Mouse (Mus musculus) heart, postnatal 4 days (tissue): Measurements from ENCODE around the gene Cadm1. TPM values are rescaled to one million over a fixed set of nuclear protein-coding genes. Genes with fewer than 3 reads are reported as not detected.
A peak's percentile ranks its signal among the peaks of the same experiment; 100 is the strongest.

Source experiments
- DNase-seq: peaks from one replicate; pipeline ENCODE4 v3.0.0; 2021
- total RNA-seq, 2 experiments: library from RNA; stranded (reverse); gene quantifications; 2 replicates each; pipeline ENCODE4 v1.2.3; 2021

Gene Cadm1
- total RNA-seq, 2 experiments from 2014 or later = 4.2 to 4.6 TPM

- no peak for DNase-seq
Observed at GRCm38 (mm10) chr9:47609443-47609842, 79.5 kb downstream of the Cadm1 start.

GRCm38 (mm10) chr9:47610316-47610715 lies 80.3 kb downstream of the Cadm1 start:
- no peak for DNase-seq

- no peak for DNase-seq
Observed at GRCm38 (mm10) chr9:47612894-47613412, 83.0 kb downstream of the Cadm1 start.

DNA sequence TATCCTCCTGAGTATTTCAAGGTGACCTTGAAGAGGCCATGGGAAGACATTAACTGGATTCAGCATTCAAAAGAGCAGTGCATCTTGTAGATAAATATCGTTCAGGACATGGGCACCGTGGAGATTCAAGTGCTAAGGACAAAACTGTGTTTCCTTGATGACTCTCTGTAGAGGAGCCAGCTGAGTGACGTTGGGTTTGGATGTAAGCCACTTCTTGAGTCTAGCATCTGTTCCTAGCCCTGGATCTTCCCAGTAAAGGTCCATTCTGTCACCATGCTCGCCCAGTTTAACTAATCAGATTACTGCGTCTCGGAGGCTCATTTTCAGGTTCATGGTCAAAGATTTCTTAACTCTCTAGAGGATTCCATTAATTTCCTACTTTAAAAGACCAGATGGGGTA lies 85.1 kb downstream of the Cadm1 start:
- DNase-seq = peak; percentile 22

DNA sequence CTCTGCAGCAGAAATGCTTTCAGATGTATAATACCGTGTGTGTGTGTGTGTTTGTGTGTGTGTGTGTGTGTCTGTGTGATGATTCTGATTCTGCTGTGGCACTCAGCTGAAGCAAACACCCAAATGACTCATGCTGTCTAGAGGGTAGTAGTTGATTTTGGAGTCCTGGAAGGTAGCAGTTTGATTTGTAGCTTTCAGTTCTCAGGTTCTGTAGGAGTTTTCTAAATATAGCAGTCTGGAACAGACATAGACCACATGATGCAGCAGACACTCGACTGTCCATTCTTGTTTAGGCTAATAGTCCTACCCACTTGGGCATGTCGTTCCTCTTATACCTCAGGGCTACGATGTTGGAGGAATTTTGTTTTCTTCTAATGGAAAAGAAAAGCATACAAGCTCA lies 86.4 kb downstream of the Cadm1 start:
- no peak for DNase-seq

DNA sequence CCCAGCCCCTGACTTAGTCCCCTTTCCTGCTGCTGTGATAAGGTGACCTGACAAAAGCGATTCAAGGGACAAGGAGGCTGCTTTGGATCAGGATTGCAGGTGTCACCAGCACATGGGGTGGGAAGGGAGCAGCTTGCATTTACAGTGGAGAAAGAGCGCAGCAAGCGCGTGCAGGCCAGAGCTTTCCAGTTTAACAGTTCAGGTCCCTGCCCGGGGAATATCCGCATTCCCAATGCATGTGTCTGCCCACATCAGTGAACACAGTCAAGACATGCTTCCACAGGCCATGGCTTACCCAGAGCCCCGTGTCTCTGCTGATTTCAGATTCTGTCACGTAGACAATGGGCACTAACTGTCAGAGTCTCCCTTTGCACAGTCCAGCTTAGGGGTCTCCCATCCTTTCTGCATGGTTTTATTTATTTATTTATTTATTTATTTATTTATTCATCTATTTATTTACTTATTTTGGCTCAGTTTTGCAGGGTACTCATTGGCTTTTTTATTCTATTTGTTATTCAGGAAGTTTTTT lies 89.6 kb downstream of the Cadm1 start:
- no peak for DNase-seq

GRCm38 (mm10) chr9:47623447-47624445 lies 93.8 kb downstream of the Cadm1 start:
- DNase-seq = no peak

GRCm38 (mm10) chr9:47624565-47625520 lies 94.9 kb downstream of the Cadm1 start:
- peak; percentile 13 for DNase-seq

DNA sequence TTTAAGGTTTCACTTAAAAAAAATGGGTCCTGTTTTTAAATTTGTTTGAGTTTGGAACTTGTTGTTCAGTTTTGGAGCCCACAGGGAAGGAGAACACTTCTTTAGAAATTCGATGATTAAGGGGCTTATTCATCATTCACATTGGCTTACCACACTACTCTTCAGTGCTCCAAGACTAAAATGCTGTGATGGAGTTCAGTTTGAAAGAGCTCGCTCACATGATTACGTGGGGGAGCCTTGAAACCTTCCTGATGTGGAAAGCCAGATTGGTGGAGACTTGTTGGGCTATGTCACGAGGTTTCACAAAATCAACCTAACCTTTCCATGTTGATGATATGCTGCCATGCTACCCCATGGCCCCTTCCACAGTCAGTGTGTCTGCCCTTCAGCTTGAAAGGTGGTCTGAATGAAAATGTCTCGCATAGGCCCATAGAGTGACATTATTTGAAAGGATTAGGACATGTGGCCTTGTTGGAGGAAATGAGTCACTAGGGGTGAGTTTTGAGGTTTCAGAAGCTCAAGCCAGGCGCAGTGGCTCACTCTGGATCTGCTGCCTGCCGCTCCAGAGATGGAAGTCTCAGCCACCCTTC lies 95.7 kb downstream of the Cadm1 start:
- DNase-seq = no peak

- DNase-seq = no peak
Observed at GRCm38 (mm10) chr9:47627966-47628365, 98.0 kb downstream of the Cadm1 start.

GRCm38 (mm10) chr9:47628550-47628949 lies 98.6 kb downstream of the Cadm1 start:
- DNase-seq = no peak

DNA sequence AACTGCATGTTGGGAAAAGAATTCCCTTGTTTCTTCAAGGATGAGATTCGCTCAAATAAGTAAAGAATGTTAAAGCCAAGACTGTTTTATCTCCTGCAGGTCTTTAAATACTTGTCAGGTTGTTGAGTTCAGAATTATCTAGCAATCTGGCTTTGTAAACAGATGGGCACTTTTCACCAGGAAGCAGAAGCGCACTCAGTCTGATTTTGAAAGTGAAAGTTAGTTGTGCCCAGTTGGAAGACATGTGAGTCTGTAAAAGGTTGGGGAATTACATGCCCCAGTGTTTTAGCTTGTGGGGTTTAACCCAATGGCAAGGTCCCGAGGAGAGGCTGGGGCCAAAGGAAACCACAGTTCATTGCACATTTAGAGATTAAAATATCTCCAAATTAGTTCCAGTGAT lies 104.7 kb downstream of the Cadm1 start:
- no peak for DNase-seq

DNA sequence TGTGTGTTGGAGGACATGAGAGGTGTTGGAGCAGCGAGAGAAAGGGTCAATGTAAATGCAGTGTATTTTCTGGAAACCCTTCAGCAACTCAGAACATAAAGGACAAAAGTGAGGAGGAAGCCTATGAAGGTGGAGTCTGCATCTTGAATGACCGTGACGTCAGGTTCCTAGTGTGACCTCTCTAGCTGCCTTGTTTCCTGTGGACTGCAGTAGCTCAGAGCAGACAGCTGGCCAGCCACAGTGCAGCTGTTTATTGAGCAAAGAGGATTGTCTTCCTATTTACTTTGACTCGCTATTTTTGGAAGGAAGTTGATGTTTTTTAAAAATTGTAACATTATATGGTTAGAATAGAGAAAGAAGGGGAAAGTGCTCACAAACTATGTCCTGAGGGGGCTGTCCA lies 112.7 kb downstream of the Cadm1 start:
- DNase-seq = peak; percentile 17

DNA sequence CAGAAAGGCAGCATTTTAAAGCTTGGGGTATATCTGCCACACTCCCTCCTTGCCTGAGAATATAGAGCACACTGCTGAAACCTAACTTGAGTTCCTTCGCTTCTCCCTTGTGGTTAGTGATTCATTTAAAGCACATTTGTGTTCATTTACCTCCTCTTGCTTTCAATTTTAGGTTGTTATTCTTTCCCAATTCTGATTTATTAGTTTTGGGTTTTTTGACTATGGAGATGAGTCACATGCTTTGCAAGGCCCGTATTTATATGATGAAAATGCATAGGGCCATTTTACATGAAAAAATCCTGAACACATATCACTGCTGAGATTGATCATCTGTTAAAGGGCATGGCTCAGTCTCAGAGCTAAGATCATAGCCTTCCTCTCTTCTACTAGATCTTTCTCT lies 115.1 kb downstream of the Cadm1 start:
- DNase-seq = no peak

DNA sequence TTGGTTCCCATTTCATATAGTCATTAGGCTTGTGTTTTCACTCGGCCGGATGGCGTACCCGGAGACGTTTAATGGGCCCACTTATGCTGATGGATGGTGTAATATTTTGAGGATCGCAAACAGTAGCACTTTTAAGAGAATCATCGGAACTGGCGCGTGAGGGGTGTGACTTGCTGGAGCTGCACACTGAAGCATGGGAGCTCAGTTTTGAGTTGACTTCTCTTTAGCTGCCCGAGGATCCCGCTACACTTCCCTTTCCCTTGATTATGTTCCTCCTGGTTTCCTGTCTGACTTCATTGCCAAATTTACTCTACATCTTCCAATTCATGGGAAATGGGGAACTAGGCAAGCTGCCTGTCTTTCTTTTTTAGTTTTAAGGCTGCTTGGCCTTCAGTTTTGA lies 121.5 kb downstream of the Cadm1 start:
- no peak for DNase-seq

DNA sequence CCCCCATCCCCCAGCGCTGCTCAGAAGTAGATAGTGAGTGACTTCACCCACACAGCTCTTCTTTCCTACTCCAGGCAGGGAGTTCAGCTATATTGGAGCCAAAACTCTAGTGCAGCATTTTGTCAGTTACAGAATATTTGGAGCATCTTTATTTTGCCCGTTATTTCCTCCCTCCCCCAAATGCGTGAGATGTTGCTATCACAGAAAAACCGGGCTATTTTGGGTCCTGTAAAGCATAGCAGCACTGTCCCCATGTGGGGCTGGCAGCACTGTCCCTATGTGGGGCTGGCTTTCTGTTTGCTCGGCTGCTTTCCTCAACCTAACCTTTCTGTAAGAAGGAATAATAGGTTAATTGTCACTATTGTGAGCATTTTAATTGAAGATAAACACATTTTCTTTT lies 122.2 kb downstream of the Cadm1 start:
- no peak for DNase-seq

- no peak for DNase-seq
Observed at GRCm38 (mm10) chr9:47652936-47653335, 123.0 kb downstream of the Cadm1 start.

GRCm38 (mm10) chr9:47659366-47660090 lies 129.6 kb downstream of the Cadm1 start:
- no peak for DNase-seq

DNA sequence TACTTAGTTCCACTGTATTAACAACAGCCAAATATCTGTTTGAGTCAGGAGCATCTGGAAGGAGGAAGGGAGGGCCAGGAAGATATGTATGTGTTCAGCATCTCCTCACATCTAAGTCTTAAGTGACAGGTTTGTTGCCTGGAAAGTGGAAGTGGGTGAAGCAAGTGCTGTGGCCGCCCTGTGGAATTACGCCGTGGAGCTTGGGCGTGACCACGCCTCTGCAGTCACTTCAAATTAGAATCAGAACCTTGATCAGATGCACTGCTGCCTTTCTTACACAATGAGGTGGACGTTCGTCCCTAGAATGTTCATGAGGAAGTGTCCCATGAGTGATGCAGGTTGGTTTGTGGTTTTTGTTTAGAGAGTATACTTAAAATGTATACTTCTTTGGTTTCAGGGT lies 131.6 kb downstream of the Cadm1 start:
- no peak for DNase-seq

DNA sequence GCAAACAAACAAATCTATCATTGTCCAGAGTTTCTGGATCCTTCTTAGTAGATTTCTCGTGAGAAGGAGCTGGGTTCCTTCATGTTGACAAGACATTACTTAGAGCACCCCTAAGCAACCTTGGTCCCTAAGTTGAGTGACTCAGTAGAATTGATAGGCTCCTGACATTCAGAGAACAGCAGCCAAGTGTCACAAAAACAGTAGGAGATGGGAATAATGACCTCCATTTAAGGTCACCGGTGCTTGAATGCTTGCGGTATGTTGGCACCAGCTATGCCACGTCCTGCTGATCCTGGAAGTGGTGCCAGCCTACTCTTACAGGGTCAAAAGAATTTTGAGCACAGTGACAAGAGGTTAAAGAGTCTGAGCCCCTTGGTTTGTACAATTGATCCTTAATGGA lies 139.2 kb downstream of the Cadm1 start:
- DNase-seq = no peak

DNA sequence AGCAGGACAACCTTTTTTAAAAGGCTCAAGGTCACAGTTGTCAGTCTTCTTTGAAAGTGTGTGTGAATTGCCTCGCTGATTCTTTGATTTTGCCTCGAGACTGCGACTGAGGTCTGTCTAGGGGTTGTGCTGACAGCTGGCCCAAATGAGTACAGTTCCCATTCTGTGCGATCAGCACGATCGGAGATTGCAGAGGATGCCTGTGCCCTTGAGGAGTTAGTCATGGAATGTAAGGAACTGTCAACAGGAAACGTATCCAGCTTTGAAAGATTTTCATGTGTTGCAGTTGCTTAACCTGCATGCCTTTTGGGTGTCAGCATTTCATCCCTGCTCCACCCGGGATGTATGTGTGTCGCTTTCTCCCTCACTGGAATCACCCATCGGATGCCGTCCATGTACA lies 141.6 kb downstream of the Cadm1 start:
- no peak for DNase-seq
